Mouse (Mus musculus) megakaryocyte, embryonic 14.5 days (primary cell): ENCODE results near the gene Heph.
"Not testable (repeated sequence)": the region's sequence is repeated elsewhere in the genome, so short reads cannot be mapped to it uniquely, and the experiment has no call there.

Source experiments
- FLI1 ChIP-seq: IDR thresholded peaks from 2 replicates; pipeline ENCODE4 v1.6.1; 2012; ENCODE audit warnings: low read length, inconsistent platforms, mixed read lengths
- GATA1 ChIP-seq: IDR thresholded peaks from 3 replicates; pipeline ENCODE4 v1.6.1; 2012; ENCODE audit warnings: mixed read lengths, low read length, inconsistent platforms, borderline replicate concordance

- TF ChIP-seq GATA1, FLI1: not testable (repeated sequence)
Measured at GRCm38 (mm10) chrX:96415351-96415750, 39.8 kb upstream of the Heph start.
